Mouse (Mus musculus): ENCODE results near the gene Cpd. TPM values are rescaled to one million over a fixed set of nuclear protein-coding genes. Genes with fewer than 3 reads are reported as not detected.

Gene Cpd
- polyA plus RNA-seq, 1 experiment: 17.6 TPM

DNA sequence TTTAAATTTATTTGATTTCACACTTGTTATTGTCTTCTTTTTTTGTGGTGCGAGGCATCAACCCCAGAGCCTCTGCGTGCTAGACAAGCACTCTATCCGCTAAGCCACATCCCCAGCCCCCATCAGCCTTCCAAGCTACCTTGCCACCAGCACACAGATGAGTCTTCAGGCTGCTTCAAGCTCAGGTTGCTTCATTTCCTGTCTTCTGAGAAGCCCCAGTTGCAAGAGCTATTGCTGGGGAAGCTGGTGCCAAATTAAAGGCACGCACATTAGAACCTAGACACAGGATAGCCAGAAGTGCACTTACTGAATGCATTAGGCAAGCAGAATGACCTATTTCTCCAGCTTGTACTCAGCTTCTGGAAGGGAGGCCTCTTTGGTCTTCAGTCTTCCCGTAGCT lies 33.0 kb upstream of the Cpd start:
- Histone ChIP-seq H3K4me2 (ENCODE audit: low read depth) (no peak overlapping the region), H3ac (ENCODE audit: control insufficient read depth, insufficient read length) (no peak overlapping the region), H3K27me3 (ENCODE audit: control insufficient read depth, insufficient read depth, insufficient read length) (no peaks in the 10 kb centered on the region), H3K4me3 (no peak overlapping the region), H3K79me2 (ENCODE audit: control insufficient read depth, insufficient read depth) (no peaks in the 10 kb centered on the region), H3K36me3 (ENCODE audit: control insufficient read depth, insufficient read depth) (no peaks in the 10 kb centered on the region)
- no peak for TF ChIP-seq CEBPB (IDR thresholded peaks at IDR 0.05; ENCODE audit: insufficient read depth, poor library complexity, severe bottlenecking)
- TF ChIP-seq TCF3 (IDR thresholded peaks at IDR 0.05; ENCODE audit: insufficient read length, low read depth): no peak
- no peak for TF ChIP-seq TCF12 (IDR thresholded peaks at IDR 0.05; ENCODE audit: insufficient read depth, poor library complexity, severe bottlenecking)
- no peak for TF ChIP-seq POLR2AphosphoS2 (IDR thresholded peaks at IDR 0.05; ENCODE audit: insufficient read length, low read depth)
- no peak for TF ChIP-seq MYOG (IDR thresholded peaks at IDR 0.05; ENCODE audit: control insufficient read depth in 1 of 3, insufficient read depth in 1 of 3, insufficient read length in 2 of 3, low read depth in 2 of 3)
- no peak for TF ChIP-seq REST (IDR thresholded peaks at IDR 0.05; ENCODE audit: insufficient read depth, insufficient read length)
- no peak for TF ChIP-seq MYOD1 (IDR thresholded peaks at IDR 0.05; ENCODE audit: control insufficient read depth in 1 of 3, insufficient read length in 2 of 3, low read depth in 2 of 3)
- no peak for TF ChIP-seq SRF (IDR thresholded peaks at IDR 0.05; ENCODE audit: control insufficient read depth, insufficient read length, low read depth)
- no peak for TF ChIP-seq USF1 (IDR thresholded peaks at IDR 0.05; ENCODE audit: low read depth)

DNA sequence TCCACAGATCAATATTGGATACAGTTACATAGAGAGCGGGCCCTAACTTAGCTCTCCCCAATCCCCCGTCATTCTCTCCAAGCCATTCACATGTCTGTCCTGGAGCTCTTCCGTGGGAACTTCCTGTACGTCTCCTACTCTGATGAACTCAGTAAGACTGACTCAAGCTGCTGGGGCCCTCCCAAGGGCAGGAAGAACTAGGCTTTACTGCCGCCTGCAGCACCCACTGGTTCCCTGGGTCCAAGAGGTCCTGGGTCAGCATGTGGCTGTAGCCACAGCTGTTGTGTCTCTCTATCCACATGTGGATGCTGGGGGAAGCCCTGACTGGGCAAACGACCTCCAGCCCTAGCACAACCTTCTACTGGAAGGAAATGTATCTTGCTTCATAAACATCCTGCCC lies 27.9 kb upstream of the Cpd start:
- Histone ChIP-seq H3ac (ENCODE audit: control insufficient read depth, insufficient read length) (no peak overlapping the region), H3K36me3 (ENCODE audit: control insufficient read depth, insufficient read depth) (no peaks in the 10 kb centered on the region), H3K79me2 (ENCODE audit: control insufficient read depth, insufficient read depth) (no peaks in the 10 kb centered on the region), H3K27me3 (ENCODE audit: control insufficient read depth, insufficient read depth, insufficient read length) (no peaks in the 10 kb centered on the region), H3K4me3 (no peak overlapping the region), H3K4me2 (ENCODE audit: low read depth) (no peak overlapping the region)
- no peak for TF ChIP-seq POLR2A (IDR thresholded peaks at IDR 0.05; ENCODE audit: insufficient read length, low read depth)
- TF ChIP-seq CEBPB (IDR thresholded peaks at IDR 0.05; ENCODE audit: insufficient read depth, poor library complexity, severe bottlenecking): no peak
- no peak for TF ChIP-seq TCF3 (IDR thresholded peaks at IDR 0.05; ENCODE audit: insufficient read length, low read depth)
- TF ChIP-seq REST (IDR thresholded peaks at IDR 0.05; ENCODE audit: insufficient read depth, insufficient read length): no peak
- no peak for TF ChIP-seq E2F4 (IDR thresholded peaks at IDR 0.05; ENCODE audit: insufficient read depth)
- no peak for TF ChIP-seq SRF (IDR thresholded peaks at IDR 0.05; ENCODE audit: control insufficient read depth, insufficient read length, low read depth)
- TF ChIP-seq USF1 (IDR thresholded peaks at IDR 0.05; ENCODE audit: low read depth): no peak
- no peak for TF ChIP-seq MYOG (IDR thresholded peaks at IDR 0.05; ENCODE audit: control insufficient read depth in 1 of 3, insufficient read depth in 1 of 3, insufficient read length in 2 of 3, low read depth in 2 of 3)
- no peak for TF ChIP-seq POLR2AphosphoS2 (IDR thresholded peaks at IDR 0.05; ENCODE audit: insufficient read length, low read depth)
- no peak for TF ChIP-seq TCF12 (IDR thresholded peaks at IDR 0.05; ENCODE audit: insufficient read depth, poor library complexity, severe bottlenecking)
- no peak for TF ChIP-seq MAX (IDR thresholded peaks at IDR 0.05; ENCODE audit: low read depth)
- TF ChIP-seq MYOD1 (IDR thresholded peaks at IDR 0.05; ENCODE audit: control insufficient read depth in 1 of 3, insufficient read length in 2 of 3, low read depth in 2 of 3): no peak

DNA sequence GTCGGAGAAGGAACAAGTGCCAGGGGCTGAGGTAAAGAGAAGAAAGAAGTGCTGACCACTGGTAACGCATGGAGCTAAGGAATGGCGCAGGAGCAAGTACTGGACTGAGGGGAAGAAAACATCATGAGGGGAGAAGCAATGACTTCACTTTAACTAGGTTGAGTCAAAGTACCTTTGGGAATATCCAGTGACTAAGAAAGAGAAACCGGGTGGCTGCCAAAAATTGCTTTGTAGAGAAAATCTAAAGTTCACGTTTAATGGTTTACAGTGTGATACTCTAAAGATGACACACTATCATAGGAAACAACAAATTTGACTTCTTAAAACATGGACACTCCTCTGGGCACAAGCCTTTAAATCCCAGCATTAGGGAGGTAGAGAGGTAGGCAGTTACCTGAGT lies 27.0 kb upstream of the Cpd start:
- H3K4me3 ChIP-seq: no peak overlapping the region
- no peak overlapping the region for H3K4me2 ChIP-seq (ENCODE audit: low read depth)
- H3K36me3 ChIP-seq (ENCODE audit: control insufficient read depth, insufficient read depth): no peaks in the 10 kb centered on the region
- H3ac ChIP-seq (ENCODE audit: control insufficient read depth, insufficient read length): no peak overlapping the region
- H3K27me3 ChIP-seq (ENCODE audit: control insufficient read depth, insufficient read depth, insufficient read length): no peaks in the 10 kb centered on the region
- H3K79me2 ChIP-seq (ENCODE audit: control insufficient read depth, insufficient read depth): no peaks in the 10 kb centered on the region
- TF ChIP-seq SRF (IDR thresholded peaks at IDR 0.05; ENCODE audit: control insufficient read depth, insufficient read length, low read depth) (no peak), E2F4 (IDR thresholded peaks at IDR 0.05; ENCODE audit: insufficient read depth) (no peak), TCF12 (IDR thresholded peaks at IDR 0.05; ENCODE audit: insufficient read depth, poor library complexity, severe bottlenecking) (no peak), CEBPB (IDR thresholded peaks at IDR 0.05; ENCODE audit: insufficient read depth, poor library complexity, severe bottlenecking) (no peak)

DNA sequence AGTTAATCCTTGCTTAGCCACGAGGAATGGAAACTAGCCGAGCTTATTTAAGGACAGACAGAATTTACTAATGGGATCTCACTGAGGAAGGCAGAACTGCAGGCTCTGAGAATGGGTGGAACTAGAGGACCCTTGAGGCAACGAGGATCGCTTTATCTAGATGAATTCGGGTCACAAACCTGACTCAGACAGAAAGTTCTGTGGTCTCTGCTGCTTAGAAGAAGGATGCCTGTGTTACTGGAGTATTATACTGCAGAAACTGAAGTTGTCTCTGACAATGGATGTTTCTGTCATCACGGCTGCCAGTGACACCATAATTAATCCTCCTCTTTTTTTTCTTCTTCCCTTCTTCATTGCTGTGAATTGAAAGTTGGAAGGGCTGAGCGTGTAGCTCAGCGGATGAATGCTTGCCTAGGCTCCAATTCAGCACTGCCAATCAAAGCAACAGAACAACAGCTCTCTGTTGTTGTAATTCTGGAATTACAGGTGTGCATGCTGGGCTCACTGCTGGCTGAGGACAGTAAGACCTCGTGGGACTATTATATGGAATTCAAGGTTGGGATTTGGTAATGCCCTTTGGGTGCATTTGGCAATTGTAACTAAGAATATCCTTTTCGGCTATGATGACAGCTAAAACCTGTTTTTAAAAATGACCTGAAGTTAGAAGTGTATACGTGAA lies 25.9 kb upstream of the Cpd start:
- H3K79me2 ChIP-seq (ENCODE audit: control insufficient read depth, insufficient read depth): no peaks in the 10 kb centered on the region
- H3ac ChIP-seq (ENCODE audit: control insufficient read depth, insufficient read length): no peak overlapping the region
- no peak overlapping the region for H3K4me2 ChIP-seq (ENCODE audit: low read depth)
- H3K27me3 ChIP-seq (ENCODE audit: control insufficient read depth, insufficient read depth, insufficient read length): no peaks in the 10 kb centered on the region
- no peak overlapping the region for H3K4me3 ChIP-seq
- no peak for TF ChIP-seq USF1 (IDR thresholded peaks at IDR 0.05; ENCODE audit: low read depth)
- TF ChIP-seq SRF (IDR thresholded peaks at IDR 0.05; ENCODE audit: control insufficient read depth, insufficient read length, low read depth): no peak
- TF ChIP-seq E2F4 (IDR thresholded peaks at IDR 0.05; ENCODE audit: insufficient read depth): no peak
- no peak for TF ChIP-seq MAX (IDR thresholded peaks at IDR 0.05; ENCODE audit: low read depth)
- no peak for TF ChIP-seq POLR2A (IDR thresholded peaks at IDR 0.05; ENCODE audit: insufficient read length, low read depth)
- TF ChIP-seq POLR2AphosphoS2 (IDR thresholded peaks at IDR 0.05; ENCODE audit: insufficient read length, low read depth): no peak
- TF ChIP-seq CEBPB (IDR thresholded peaks at IDR 0.05; ENCODE audit: insufficient read depth, poor library complexity, severe bottlenecking): no peak
- no peaks in the 10 kb centered on the region for H3K36me3 ChIP-seq (ENCODE audit: control insufficient read depth, insufficient read depth)

DNA sequence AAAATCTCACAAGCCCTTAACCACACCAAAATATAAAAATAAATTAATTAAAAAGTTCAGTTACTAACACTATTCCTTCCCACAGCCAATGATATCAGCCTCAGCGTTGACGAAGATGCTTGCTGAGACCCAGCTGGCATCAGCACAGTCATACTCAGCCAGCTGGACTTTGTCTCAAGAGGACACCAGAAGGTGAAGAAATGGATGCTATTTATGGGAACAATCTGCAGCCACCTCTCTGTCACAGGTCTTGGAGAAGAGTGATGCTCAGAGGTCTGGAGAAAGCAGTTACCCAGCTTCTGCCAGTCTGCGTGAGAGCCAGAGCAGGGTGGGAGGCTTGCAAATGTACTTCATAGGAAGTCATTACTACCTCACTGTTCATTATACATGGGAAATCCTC lies 14.4 kb upstream of the Cpd start:
- H3ac ChIP-seq (ENCODE audit: control insufficient read depth, insufficient read length): no peak overlapping the region
- no peaks in the 10 kb centered on the region for H3K27me3 ChIP-seq (ENCODE audit: control insufficient read depth, insufficient read depth, insufficient read length)
- no peaks in the 10 kb centered on the region for H3K79me2 ChIP-seq (ENCODE audit: control insufficient read depth, insufficient read depth)
- H3K36me3 ChIP-seq (ENCODE audit: control insufficient read depth, insufficient read depth): no peaks in the 10 kb centered on the region
- no peak overlapping the region for H3K4me2 ChIP-seq (ENCODE audit: low read depth)
- H3K4me3 ChIP-seq: no peak overlapping the region
- TF ChIP-seq TCF12 (IDR thresholded peaks at IDR 0.05; ENCODE audit: insufficient read depth, poor library complexity, severe bottlenecking) (no peak), MAX (IDR thresholded peaks at IDR 0.05; ENCODE audit: low read depth) (no peak), SRF (IDR thresholded peaks at IDR 0.05; ENCODE audit: control insufficient read depth, insufficient read length, low read depth) (no peak), POLR2AphosphoS2 (IDR thresholded peaks at IDR 0.05; ENCODE audit: insufficient read length, low read depth) (no peak), E2F4 (IDR thresholded peaks at IDR 0.05; ENCODE audit: insufficient read depth) (no peak), USF1 (IDR thresholded peaks at IDR 0.05; ENCODE audit: low read depth) (no peak), POLR2A (IDR thresholded peaks at IDR 0.05; ENCODE audit: insufficient read length, low read depth) (no peak), TCF3 (IDR thresholded peaks at IDR 0.05; ENCODE audit: insufficient read length, low read depth) (no peak), MYOD1 (IDR thresholded peaks at IDR 0.05; ENCODE audit: control insufficient read depth in 1 of 3, insufficient read length in 2 of 3, low read depth in 2 of 3) (no peak), MYOG (IDR thresholded peaks at IDR 0.05; ENCODE audit: control insufficient read depth in 1 of 3, insufficient read depth in 1 of 3, insufficient read length in 2 of 3, low read depth in 2 of 3) (no peak), REST (IDR thresholded peaks at IDR 0.05; ENCODE audit: insufficient read depth, insufficient read length) (no peak), CEBPB (IDR thresholded peaks at IDR 0.05; ENCODE audit: insufficient read depth, poor library complexity, severe bottlenecking) (no peak)

All from myocyte (in vitro differentiated cells).